Mouse (Mus musculus) gastrocnemius, adult 18-20 months (tissue): ENCODE measurements around the gene Gpr27. TPM values are rescaled to one million over a fixed set of nuclear protein-coding genes. Genes with fewer than 3 reads are reported as not detected.

ENCODE experiments used
- DNase-seq: peaks from one replicate; pipeline ENCODE4 v3.0.0; 2021; ENCODE audit warnings: low spot score
- total RNA-seq, 2 experiments: library from RNA; stranded (reverse); gene quantifications; 2 replicates each; pipeline ENCODE4 v1.2.3; 2021

Gene Gpr27
- total RNA-seq, 2 experiments from 2014 or later, result 0.48 to 0.71 TPM

DNA sequence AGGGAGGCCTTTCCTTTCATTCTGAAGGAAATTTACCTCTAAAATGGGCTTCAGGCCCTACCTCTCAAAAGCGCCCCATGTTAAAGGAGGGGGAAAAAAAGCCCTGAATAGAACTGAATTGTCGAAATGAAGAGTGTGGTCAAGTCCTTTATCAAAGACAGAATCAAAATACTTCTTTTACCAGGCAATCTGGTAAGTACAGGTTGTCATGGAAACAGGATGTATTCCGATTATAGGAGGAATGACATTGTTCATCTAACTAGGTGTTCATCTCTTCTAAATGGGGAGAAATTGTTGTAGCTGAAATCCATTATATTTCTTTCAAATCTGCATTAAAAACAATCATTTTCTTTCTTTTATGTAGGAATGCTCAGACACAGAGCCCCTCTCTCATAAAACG lies 18.0 kb upstream of the Gpr27 start:
- no peak for DNase-seq

DNA sequence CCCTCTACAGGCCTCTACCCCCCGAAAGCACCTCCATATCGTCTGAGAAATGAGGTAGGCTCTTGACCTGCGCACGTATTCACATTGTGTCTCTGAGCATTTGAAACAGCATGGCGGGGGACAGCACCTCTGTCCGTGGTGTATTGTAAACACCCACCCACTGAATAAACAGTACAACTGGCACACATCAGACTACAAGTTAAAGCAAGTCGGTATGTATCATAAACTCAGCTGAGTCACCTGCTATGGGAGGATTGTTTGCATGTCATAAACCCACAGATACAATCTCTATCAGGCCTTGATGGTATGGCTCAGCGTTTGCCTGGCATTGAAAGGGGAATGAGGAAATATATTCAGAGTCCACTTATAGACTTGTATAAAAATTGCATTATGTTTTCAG lies 15.2 kb upstream of the Gpr27 start:
- DNase-seq, result no peak

DNA sequence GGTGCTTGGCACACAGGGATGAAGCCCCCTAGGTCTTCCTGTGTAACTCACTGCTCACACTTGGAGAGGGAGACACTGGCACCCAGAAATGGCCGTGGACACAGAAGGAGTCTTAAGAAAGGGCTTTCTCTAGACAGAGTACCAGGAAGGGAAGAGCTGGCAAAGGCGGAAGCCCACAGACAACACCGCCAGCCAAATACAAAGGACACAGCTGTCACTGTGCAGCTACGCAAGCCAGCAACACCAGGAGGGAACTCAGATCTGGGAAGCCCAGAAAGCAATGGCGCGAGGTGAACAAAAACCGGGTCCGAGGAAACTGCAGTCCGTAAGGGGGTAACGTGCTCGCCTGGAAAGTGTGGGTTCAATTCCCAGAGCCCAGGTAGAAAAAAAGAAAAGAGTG lies 14.4 kb upstream of the Gpr27 start:
- no peak for DNase-seq

DNA sequence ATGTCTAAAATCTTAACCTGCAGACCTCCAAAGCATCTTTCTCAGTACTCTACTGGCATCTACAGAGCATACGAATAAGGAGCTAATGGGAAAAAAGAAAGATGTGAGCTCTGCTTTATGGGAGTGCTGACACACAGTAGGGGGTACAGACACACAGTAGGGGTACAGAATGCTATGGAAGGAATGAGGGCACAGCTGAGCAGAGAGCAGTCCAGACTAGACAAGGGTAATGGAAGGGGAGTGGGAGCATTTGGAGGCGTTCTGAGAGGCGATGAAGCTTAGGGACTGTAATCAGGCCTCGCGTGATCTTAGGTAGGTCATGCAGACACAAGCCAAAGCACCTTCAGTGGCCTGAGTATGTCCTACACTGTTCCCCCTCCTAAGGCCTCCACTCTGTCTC lies 8.5 kb upstream of the Gpr27 start:
- no peak for DNase-seq

DNA sequence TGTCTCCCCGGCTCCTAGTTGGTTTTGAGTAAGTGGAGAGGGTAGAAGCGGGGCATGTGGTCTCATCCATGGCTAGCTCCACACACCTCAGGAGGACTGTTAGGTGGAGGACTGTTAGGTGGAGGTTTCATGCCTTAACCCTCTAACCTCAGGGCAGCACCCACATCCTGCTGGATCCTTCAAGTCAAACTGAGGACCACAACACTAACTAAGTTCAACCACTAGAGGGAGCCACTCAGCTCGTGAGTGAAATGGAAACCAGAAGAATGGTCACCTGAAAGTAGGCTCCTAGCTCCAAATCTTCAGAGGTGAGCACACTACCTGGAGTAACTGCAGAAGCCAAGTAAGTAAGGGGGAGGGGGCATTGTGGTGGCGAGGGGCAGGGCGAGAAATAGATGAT lies 7.6 kb upstream of the Gpr27 start:
- DNase-seq, result no peak

GRCm38 (mm10) chr6:99688513-99688912 lies 4.0 kb upstream of the Gpr27 start:
- DNase-seq, result no peak

GRCm38 (mm10) chr6:99691666-99692205 lies 743 bp upstream of the Gpr27 start:
- no peak for DNase-seq

- DNase-seq, result no peak
Observed at GRCm38 (mm10) chr6:99692916-99693841, 700 bp downstream of the Gpr27 start.

DNA sequence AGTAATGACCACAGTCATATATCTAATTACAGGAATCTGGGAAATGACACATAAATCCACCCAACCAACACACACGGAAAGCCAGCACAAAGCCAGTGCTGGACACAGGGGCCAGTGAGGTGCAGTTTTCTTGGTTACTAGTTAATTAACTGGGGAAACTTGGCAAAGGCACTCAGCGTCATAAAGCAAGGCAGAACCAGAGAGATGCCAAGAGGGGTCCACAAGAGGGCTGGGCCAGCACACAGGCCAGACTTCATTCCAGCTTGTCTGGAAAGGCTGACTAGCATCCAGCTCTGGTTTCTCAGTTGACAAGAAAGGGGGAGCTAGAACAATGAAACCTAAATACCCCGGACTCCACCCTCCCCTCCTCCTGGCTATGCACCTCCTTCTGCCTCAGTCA lies 8.0 kb downstream of the Gpr27 start:
- no peak for DNase-seq

GRCm38 (mm10) chr6:99711576-99712101 lies 19.2 kb downstream of the Gpr27 start:
- no peak for DNase-seq

GRCm38 (mm10) chr6:99713256-99713655 lies 20.8 kb downstream of the Gpr27 start:
- DNase-seq, result no peak

DNA sequence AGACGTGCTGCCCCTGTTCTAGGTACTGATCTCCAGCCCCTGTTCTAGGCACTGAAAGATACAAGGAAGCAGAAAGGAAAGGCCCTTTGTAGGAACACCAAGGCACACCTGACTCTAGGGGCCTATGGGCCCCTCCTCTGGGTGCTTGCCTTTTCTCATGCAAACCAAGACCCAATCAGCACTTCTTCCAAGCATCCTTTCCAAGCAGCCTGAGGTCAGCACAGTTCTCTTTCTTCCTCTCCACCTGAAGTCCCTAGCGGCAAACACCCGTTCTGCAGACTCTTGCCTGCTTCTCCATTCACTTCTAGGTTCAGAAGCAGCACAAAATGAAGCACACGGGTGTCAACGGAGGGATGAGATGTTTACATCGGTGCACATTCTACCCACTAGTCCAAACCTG lies 22.7 kb downstream of the Gpr27 start:
- DNase-seq, result no peak

- DNase-seq, result no peak
Observed at GRCm38 (mm10) chr6:99715913-99716312, 23.4 kb downstream of the Gpr27 start.

GRCm38 (mm10) chr6:99721032-99721431 lies 28.6 kb downstream of the Gpr27 start:
- DNase-seq, result no peak

DNA sequence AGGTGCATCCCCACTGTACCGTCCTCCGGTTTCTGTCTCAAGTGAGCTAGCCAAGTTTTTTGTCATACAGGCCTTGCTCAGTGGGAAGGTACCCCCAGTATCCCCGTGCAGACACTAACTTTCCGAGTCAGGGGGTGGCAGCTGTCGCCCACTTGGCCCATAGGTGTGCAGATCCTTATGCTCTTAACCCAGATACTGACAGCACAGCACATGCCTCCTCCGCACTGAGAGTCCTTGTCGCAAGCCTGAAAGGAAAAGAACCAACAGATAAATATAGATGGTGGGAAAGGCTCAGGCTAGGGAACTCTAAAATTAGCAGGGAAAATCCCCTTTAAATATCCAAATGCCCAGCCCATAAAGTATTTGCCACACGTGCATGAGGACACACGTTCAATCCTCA lies 29.9 kb downstream of the Gpr27 start:
- DNase-seq, result no peak

GRCm38 (mm10) chr6:99725971-99726561 lies 33.6 kb downstream of the Gpr27 start, which contains the start of gene Prok2:
Prok2 (minus strand) TSS chr6:99726392.
- DNase-seq, result no peak

GRCm38 (mm10) chr6:99726576-99727303 lies 34.3 kb downstream of the Gpr27 start:
- no peak for DNase-seq

- no peak for DNase-seq
Observed at GRCm38 (mm10) chr6:99729853-99730252, 37.4 kb downstream of the Gpr27 start.

GRCm38 (mm10) chr6:99731926-99732325 lies 39.4 kb downstream of the Gpr27 start:
- no peak for DNase-seq

DNA sequence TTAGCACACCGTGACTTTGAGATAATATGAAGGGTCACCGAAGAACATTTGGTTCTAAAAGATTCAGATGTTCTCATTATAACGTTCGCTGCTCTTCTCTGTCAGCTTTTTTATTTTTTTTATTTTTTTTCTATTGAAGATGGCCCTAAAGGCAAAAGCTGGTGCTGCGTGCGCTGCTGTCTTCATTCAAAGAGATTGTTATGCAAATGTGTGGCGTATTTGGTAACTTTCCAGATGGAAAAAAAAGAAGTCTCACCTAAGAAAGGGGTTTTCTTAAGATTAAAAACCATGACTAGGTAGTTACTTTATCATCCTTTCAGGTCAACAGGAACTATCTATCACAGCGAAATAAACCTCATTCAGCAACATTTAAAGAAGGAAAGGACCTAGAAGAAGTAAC lies 40.2 kb downstream of the Gpr27 start:
- no peak for DNase-seq

GRCm38 (mm10) chr6:99734666-99735065 lies 42.2 kb downstream of the Gpr27 start:
- DNase-seq, result no peak

DNA sequence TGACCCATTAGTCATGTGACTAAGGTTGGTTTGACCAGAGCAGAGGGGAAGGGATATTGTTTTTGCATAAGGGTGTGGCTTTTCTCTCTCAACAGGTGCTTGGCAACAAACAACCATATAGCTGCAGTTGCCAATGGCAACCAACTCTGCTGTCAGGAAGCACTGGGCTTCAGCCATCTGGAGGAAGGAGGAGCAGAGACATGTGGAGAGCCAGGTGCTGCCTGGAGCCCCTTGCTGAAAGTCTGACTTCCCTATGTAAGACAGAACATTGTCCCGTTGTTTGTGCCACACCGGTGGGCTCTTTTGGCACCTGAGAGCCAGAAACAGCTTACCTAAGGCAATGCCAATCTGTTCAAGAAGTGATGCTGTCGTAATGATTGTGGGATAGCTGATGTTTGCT lies 50.4 kb downstream of the Gpr27 start:
- no peak for DNase-seq
